Mouse (Mus musculus) spleen, postnatal 4 days (tissue): ENCODE measurements around the gene Gale.

Experiments
- DNase-seq, 2 experiments: peaks; one replicate each; pipeline ENCODE4 v3.0.0; 2022; ENCODE audit warnings: low spot score in 2 of 2

Gale gene

DNA sequence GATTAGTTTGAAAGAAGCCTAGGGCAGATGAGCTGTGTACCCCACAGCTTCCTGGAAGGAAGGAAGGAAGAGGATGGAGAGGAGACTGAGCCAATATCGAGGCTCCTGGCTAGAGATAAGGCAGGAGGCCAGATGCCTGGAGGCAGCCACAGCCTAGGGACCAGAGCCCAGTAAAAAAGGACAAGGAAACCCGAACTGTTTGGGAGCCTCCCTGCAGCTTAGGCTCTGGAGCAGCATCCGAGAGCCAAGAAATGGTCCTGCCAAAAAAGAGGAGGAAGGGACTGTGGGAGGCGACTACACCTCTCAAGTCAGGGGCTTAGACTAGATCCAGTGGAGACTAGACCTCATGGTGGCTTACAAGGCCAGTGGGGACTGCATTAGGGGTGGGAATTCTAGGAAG is 20.1 kb upstream of the Gale start:
- no peak for DNase-seq

DNA sequence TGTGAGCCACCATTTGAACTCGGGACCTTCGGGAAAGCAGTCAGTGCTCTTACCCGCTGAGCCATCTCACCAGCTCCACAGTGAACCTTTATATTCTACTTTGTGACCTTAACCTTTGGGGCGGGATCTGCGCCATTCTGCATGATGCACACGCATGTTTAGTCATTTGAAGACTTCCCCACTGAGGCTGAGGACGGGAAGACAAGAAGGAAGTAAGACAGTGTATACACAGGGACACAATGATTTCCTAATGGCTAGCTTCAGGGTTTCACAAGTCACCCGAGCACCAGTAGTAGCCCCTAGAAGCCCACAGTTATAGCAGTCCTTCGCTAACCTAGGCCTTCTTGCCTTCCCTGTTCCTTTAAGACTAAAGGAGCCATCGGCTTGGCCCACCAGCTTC is 17.8 kb upstream of the Gale start:
- no peak for DNase-seq

GRCm38 (mm10) chr4:135946278-135946658 is 17.3 kb upstream of the Gale start, which contains the start of gene Hmgcl:
Gene Hmgcl (plus strand): TSS chr4:135946448.
- peak; percentile 96 to 97 for DNase-seq

DNA sequence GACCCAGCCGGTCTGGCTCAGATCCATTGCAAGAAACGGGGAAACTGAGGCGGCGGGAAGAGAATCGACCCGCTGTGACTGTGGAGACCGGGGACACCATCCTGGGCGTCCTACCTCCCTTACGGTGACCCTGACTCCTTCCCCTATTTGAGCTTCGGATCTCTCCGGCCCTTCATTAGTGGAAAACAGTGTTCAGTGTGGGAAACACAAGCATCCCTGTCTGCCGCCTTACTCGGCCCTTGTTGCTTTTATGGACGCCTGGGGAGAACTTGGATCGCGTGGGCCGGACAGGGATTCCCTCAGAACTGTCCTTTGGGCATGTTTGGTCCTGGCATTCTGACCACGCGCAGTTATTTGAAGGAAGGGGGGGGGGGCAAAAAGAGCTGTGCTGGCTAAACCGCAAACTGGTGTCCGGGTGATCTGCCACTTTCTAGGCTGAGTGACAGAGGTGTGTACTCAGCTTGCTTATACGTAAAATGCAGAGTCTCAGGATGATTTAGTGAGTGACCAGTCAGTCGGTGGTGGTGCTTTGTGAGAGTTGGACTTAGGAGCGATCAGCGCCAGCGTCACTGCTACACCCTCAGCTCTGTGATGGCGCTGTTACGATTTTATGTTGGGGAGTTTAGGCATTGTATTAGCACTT is 16.7 kb upstream of the Gale start:
- no peak for DNase-seq

DNA sequence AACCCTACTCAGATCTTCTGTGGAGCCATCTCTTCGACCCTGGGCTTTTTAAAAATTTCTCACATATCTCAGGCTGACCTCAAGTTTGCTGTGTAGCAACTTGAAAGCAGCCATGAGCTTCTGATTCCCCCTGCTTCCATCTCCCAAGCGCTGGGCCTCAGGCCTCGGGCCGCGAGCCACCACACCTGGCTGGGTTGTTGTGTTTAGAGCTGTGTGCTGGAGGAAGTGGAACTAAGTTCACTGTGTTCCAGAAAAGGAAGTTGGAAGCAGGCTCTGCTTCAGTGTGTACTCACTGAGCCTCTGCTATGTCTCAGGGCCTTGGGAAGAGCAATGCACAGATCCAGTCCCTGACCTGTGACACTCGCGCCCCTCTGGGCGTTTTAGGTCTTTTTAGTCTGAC is 15.4 kb upstream of the Gale start:
- DNase-seq: no peak

DNA sequence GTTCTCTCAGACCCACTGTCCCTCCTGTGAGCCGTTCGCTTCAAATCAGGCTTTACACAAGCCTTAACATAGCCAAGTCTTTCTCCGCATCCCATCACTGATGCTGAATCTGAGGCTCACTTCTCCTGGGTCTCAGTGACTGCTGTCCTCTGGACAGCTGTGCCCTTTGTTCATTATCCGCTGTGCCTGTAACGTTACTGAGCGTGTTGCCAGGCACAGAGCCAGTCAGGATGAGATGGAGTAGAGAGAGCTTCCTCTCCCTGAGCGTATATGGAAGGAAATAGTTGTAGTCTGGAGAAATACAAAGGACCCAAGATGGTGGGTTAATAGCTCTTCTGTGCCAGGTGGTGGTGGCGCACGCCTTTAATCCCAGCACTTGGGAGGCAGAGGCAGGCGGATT is 14.1 kb upstream of the Gale start:
- no peak for DNase-seq

GRCm38 (mm10) chr4:135949911-135950310 is 13.6 kb upstream of the Gale start:
- DNase-seq: no peak

- no peak for DNase-seq
Measured at GRCm38 (mm10) chr4:135950365-135950764, 13.2 kb upstream of the Gale start.

DNA sequence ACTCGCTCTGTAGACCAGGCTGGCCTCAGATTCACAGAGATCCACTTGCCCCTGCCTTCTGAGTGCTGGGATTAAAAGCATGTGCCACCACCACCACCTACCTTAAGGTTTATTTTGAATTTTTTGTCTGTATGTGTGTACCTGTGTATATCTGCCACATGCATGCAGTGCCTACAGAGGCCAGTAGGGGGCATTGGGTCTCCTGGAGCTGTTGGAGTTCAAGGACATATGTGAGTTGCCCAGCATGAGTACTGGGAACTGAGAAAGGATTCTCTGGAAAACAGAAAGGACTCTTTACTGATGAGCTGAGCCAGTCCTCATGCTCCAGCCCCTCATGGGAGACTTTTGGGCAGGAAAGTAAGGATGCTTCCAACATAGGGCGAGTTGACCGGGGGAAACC is 12.0 kb upstream of the Gale start:
- DNase-seq: no peak

GRCm38 (mm10) chr4:135953179-135953578 is 10.3 kb upstream of the Gale start:
- DNase-seq: no peak

DNA sequence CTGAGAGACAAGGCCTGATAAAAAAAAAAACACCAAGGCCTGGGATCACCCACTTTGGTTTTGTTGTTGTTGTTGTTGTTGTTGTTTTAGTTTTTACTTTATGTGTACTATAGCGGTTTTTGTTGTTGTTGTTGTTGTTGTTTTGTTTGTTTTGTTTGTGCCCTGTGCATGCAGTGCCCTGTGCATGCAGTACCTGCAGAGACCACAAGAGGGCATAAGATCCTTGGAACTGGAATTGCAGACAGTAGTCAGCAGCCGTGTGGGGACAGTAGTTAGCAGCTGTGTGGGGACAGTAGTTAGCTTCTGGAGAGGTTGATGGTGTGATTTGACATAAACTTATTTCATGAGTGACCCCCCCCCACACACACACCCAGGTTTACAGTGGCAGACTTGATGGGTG is 9.3 kb upstream of the Gale start:
- peak; percentile 79 to 93 for DNase-seq

DNA sequence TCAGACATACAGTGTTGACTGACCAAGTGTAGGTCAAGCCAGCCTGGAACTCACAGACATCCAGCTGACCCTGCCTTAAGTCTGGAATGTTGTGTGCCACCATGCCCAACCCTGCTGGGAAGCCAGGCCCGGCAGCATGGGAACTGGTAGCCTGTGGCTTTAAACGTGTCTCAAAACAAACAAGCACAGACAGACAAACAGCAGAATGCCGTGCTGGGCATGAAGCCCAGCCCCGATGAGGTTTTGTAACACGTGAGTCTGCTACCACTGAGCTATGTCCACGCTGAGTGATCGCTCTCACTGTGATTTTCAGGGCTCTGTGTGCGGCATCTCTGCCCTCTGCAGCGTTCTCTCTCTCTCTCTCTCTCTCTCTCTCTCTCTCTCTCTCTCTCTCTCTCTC is 7.6 kb upstream of the Gale start:
- no peak for DNase-seq

GRCm38 (mm10) chr4:135958354-135958753 is 5.2 kb upstream of the Gale start:
- no peak for DNase-seq

- DNase-seq: peak; percentile 84 to 94
Measured at GRCm38 (mm10) chr4:135960717-135961116, 2.8 kb upstream of the Gale start.

DNA sequence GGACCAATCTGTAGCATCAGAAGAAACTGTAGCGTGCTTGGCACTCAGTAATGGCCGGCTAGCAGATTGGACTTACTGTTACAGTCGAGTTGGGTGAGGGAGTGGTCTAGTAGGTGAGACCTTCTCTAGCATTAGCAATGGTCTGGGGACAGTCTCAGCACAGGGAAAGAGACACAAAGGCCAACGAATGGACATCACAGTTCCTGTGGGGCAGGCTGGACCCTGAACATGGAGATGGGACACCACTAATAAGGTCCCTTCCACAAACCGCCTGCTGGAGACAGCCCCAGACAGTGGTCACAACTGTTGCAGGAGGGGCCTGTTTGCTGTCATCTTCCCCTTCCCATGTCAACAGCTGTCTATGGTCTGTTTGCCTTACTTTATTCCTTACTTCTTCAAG is 1.8 kb upstream of the Gale start:
- DNase-seq: peak in 1 of 2 experiments; percentile 62

DNA sequence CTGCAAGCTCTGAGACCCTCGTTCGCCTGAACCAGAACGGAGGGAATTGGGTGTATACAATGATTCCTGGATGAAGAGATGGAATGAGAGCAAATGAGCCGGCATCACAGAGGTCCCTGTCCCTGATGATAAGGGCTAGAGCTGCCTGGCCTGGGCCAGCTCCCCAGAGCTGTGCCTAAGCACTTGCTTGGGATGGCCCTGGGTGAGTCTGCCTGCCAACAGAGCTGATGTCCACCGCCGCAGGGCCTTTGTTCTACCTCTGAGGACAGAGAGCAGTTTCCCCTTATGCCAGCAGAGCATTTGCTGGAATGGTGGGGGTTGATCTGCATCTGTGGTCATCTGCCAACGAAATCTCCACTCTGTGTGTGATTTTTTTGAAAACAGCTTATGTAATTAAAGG is 1.3 kb upstream of the Gale start:
- DNase-seq: peak in 1 of 2 experiments; percentile 62

DNA sequence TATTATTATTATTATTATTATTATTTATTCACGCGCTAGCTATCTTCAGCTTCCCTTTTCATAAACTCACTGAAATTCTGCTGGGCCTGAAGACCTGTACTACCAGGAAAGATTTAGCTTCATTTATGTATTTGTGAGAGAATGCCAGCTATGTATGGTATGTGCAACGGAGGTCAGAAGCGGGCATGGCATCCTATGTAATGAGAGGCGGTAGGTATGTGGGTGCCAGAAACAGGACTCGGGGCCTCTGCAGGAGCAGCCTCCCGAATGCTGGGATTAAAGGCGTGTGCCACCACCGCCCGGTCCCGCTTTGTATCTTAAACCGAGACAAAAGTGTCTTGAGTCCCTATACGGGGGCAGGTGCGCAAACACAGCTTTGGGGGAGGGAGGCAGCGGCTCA is 581 bp upstream of the Gale start:
- DNase-seq: no peak

GRCm38 (mm10) chr4:135964426-135964825 is 899 bp downstream of the Gale start:
- DNase-seq: peak; percentile 59 to 78

GRCm38 (mm10) chr4:135965113-135965512 is 1.6 kb downstream of the Gale start:
- peak in 1 of 2 experiments; percentile 61 for DNase-seq

DNA sequence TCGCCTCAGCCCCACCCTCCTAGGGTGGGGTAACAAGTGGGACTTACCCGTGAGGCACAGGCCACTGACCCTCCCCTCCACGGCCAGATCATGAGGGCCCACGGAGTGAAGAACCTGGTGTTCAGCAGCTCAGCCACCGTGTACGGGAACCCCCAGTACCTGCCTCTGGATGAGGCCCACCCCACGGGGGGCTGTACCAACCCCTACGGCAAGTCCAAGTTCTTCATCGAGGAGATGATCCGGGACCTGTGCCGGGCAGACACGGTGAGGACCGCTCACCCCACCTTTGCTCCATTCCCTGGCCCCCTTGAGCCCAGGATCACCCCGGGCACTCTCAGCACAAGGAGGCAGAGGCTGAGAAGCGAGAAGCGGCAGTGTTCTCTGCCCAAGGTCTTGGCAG is 2.8 kb downstream of the Gale start:
- peak in 1 of 2 experiments; percentile 65 for DNase-seq

- peak in 1 of 2 experiments; percentile 60 for DNase-seq
Measured at GRCm38 (mm10) chr4:135967086-135967760, 3.7 kb downstream of the Gale start.

- DNase-seq: peak in 1 of 2 experiments; percentile 64
Measured at GRCm38 (mm10) chr4:135968271-135968869, 4.8 kb downstream of the Gale start.

GRCm38 (mm10) chr4:135969070-135969750 is 5.7 kb downstream of the Gale start:
- DNase-seq: no peak
